ENCODE assay signal across 39 mouse cellular contexts in the genomic region with DNA sequence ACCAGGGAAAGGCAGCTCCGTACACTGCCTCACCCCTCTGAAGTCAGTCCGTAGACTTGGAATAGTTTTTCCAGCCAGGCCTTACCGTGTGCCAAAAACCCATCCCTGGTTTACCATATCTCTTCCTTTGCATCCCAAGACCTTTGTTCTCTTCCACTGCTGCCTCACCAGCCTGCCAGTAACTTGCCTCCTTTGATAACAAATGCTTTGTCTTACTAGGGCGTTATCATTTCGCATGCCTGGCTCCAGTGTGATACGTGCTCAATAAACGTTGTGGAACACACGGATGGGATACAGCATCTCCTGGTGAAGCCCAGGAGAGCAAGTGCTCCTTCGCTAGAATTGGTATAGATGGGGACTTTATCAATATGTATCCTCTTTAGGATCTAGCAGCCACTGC. TPM values are rescaled to one million over a fixed set of nuclear protein-coding genes. Genes with fewer than 3 reads are reported as not detected.
A peak's percentile ranks its signal among the peaks of the same experiment; 100 is the strongest.
DNase-seq lines count a peak whose midpoint lies in the region; ATAC-seq and TF ChIP-seq lines count a peak whose summit lies in the region.
"Had no signal": no experiment of that assay in that cellular context is flagged by ENCODE, and none has a peak within 500 bp of the region (broad histone marks: within the 10 kb centered on the region; RNA-seq: fewer than 3 reads in every experiment).

No protein-coding gene starts in this region.

- DNase-seq in heart, adult 11 months: peak; percentile 88
- no peak for DNase-seq in heart, embryonic 10.5 days (ENCODE audit: low spot score)
- no peak for DNase-seq in limb, embryonic 10.5 days (ENCODE audit: low spot score)
- DNase-seq in MEL (ENCODE audit: low read depth, low spot score): peak; percentile 41
- DNase-seq in midbrain, postnatal 0 days (ENCODE audit: low spot score): no peak
- DNase-seq: adrenal gland, postnatal 10 days; cerebellum, adult 11 months; cerebellum, adult 9-10 months; cerebellum, postnatal 36 days; embryo, embryonic 11 days; heart, postnatal 10 days; kidney, adult 8-10 months; kidney, postnatal 4 days; right cerebral cortex, postnatal 25 days; thymus, adult 2 months; thymus, postnatal 4 days had no signal

- H3K36me3 ChIP-seq in heart, embryonic 10.5 days: no peaks in the 10 kb centered on the region
- H3K36me3 ChIP-seq in limb, embryonic 13.5 days: no peaks in the 10 kb centered on the region
- H3K36me3 ChIP-seq in limb, embryonic 10.5 days: no peaks in the 10 kb centered on the region
- H3K36me3 ChIP-seq in MEL (ENCODE audit: control insufficient read depth in 1 of 2, insufficient read depth in 2 of 2, low read length in 2 of 2): peaks cover 0 to 4% of the 10 kb centered on the region in 2 experiments; a peak in 1 of 4 replicates
- no peaks in the 10 kb centered on the region for H3K36me3 ChIP-seq in liver, embryonic 15.5 days (replicated peaks)
- no peaks in the 10 kb centered on the region for H3K36me3 ChIP-seq in midbrain, postnatal 0 days (ENCODE audit: insufficient read depth, low read length)
- H3K36me3 ChIP-seq: embryonic facial prominence, embryonic 12.5 days; G1E; limb, embryonic 15.5 days; midbrain, embryonic 10.5 days; midbrain, embryonic 15.5 days had no signal

- no peak overlapping the region for H3K4me2 ChIP-seq in limb, embryonic 13.5 days (replicated peaks)
- no peak overlapping the region; the same call in 1 of the 2 replicates for H3K4me2 ChIP-seq in liver, embryonic 15.5 days
- no peak overlapping the region for H3K4me2 ChIP-seq in midbrain, postnatal 0 days (ENCODE audit: low read depth, low read length, poor library complexity, severe bottlenecking)
- H3K4me2 ChIP-seq: embryonic facial prominence, embryonic 12.5 days; heart, embryonic 11.5 days; limb, embryonic 15.5 days; midbrain, embryonic 15.5 days had no signal

- H3K27me3 ChIP-seq in heart, embryonic 10.5 days (ENCODE audit: insufficient read depth, poor library complexity, severe bottlenecking): no peaks in the 10 kb centered on the region
- H3K27me3 ChIP-seq in limb, embryonic 13.5 days: 0 out of 2 replicates have a peak, but pooled peaks cover 12% of the 10 kb centered on the region
- no peaks in the 10 kb centered on the region for H3K27me3 ChIP-seq in limb, embryonic 10.5 days (ENCODE audit: low read depth, poor library complexity, severe bottlenecking)
- no peaks in the 10 kb centered on the region; a peak in 1 of 4 replicates for H3K27me3 ChIP-seq in MEL (ENCODE audit: control insufficient read depth in 1 of 2, insufficient read depth in 2 of 2, low read length in 2 of 2)
- H3K27me3 ChIP-seq in liver, embryonic 15.5 days: no peaks in the 10 kb centered on the region
- no peaks in the 10 kb centered on the region for H3K27me3 ChIP-seq in midbrain, postnatal 0 days (ENCODE audit: insufficient read depth, low read length)
- H3K27me3 ChIP-seq: embryonic facial prominence, embryonic 12.5 days; limb, embryonic 15.5 days; midbrain, embryonic 15.5 days had no signal

- H3K79me2 ChIP-seq in MEL (ENCODE audit: control insufficient read depth, insufficient read depth, low read length, poor library complexity): no peaks in the 10 kb centered on the region

- TF ChIP-seq POLR2A in MEL (IDR thresholded peaks at IDR 0.05; ENCODE audit: control insufficient read depth in 1 of 2, insufficient read depth in 1 of 2, low read depth in 1 of 2, low read length in 2 of 2, poor library complexity in 1 of 2): no peak

- H3K4me3 ChIP-seq in heart, embryonic 10.5 days: no peak overlapping the region
- no peak overlapping the region for H3K4me3 ChIP-seq in limb, embryonic 13.5 days
- no peak overlapping the region for H3K4me3 ChIP-seq in limb, embryonic 10.5 days
- H3K4me3 ChIP-seq in MEL (ENCODE audit: control insufficient read depth in 1 of 2, insufficient read depth in 1 of 2, low read depth in 2 of 2, low read length in 2 of 2): no peak overlapping the region
- no peak overlapping the region for H3K4me3 ChIP-seq in liver, embryonic 15.5 days (replicated peaks)
- no peak overlapping the region for H3K4me3 ChIP-seq in midbrain, postnatal 0 days (ENCODE audit: low read depth, low read length)
- H3K4me3 ChIP-seq: embryonic facial prominence, embryonic 12.5 days; limb, embryonic 15.5 days; midbrain, embryonic 10.5 days; midbrain, embryonic 15.5 days had no signal

- TF ChIP-seq RAD21 in MEL (IDR thresholded peaks at IDR 0.05; ENCODE audit: low read depth, low read length): no peak

- 43% methylated on average over 9 of the region's 9 CpGs for WGBS in heart, embryonic 10.5 days
- WGBS in limb, embryonic 13.5 days: 77% methylated on average over 9 of the region's 9 CpGs
- WGBS in limb, embryonic 10.5 days: 72% methylated on average over 9 of the region's 9 CpGs
- 31% methylated on average over 9 of the region's 9 CpGs for WGBS in liver, embryonic 15.5 days (ENCODE audit: insufficient replicate concordance)
- WGBS in midbrain, postnatal 0 days: 76% methylated on average over 9 of the region's 9 CpGs

- H3K9ac ChIP-seq in limb, embryonic 13.5 days: 0 out of 2 replicates have a peak overlapping the region, but pooled peaks have one; percentile 15
- H3K9ac ChIP-seq in MEL (ENCODE audit: control insufficient read depth, low read depth, low read length, poor library complexity, severe bottlenecking): no peak overlapping the region
- H3K9ac ChIP-seq in liver, embryonic 15.5 days: no peak overlapping the region
- no peak overlapping the region for H3K9ac ChIP-seq in midbrain, postnatal 0 days (replicated peaks; ENCODE audit: low read length, poor library complexity, severe bottlenecking)
- H3K9ac ChIP-seq: embryonic facial prominence, embryonic 12.5 days; limb, embryonic 15.5 days; midbrain, embryonic 15.5 days had no signal

- H3K4me1 ChIP-seq in heart, embryonic 10.5 days: peaks cover 16% of the 10 kb centered on the region
- 0 out of 2 replicates have a peak, but pooled peaks cover 4% of the 10 kb centered on the region for H3K4me1 ChIP-seq in limb, embryonic 13.5 days
- peaks cover 5% of the 10 kb centered on the region; the same call in 1 of the 2 replicates for H3K4me1 ChIP-seq in limb, embryonic 10.5 days
- peaks cover 2 to 17% of the 10 kb centered on the region in 2 experiments for H3K4me1 ChIP-seq in MEL (ENCODE audit: control insufficient read depth in 1 of 2, insufficient read depth in 2 of 2, low read length in 2 of 2)
- H3K4me1 ChIP-seq in liver, embryonic 15.5 days (replicated peaks): peaks cover 68% of the 10 kb centered on the region
- no peaks in the 10 kb centered on the region for H3K4me1 ChIP-seq in midbrain, postnatal 0 days (ENCODE audit: insufficient read depth, low read length)
- H3K4me1 ChIP-seq: embryonic facial prominence, embryonic 12.5 days; midbrain, embryonic 15.5 days had no signal

- no peak for TF ChIP-seq CTCF in MEL (IDR thresholded peaks at IDR 0.05 in 2 of 3, conservative IDR thresholded peaks at IDR 0.05 in 1 of 3; ENCODE audit: control insufficient read depth in 1 of 3, insufficient read depth in 1 of 3, low read depth in 2 of 3, low read length in 3 of 3, poor library complexity in 1 of 3, severe bottlenecking in 1 of 3)
- TF ChIP-seq CTCF in midbrain, postnatal 0 days (IDR thresholded peaks at IDR 0.05): no peak

- no peak overlapping the region for H3K27ac ChIP-seq in heart, embryonic 10.5 days
- H3K27ac ChIP-seq in limb, embryonic 13.5 days: no peak overlapping the region
- H3K27ac ChIP-seq in limb, embryonic 10.5 days: no peak overlapping the region
- H3K27ac ChIP-seq in MEL (ENCODE audit: control insufficient read depth, low read depth, low read length): no peak overlapping the region
- peak overlapping the region; percentile 48 for H3K27ac ChIP-seq in liver, embryonic 15.5 days (replicated peaks)
- H3K27ac ChIP-seq in midbrain, postnatal 0 days (ENCODE audit: low read depth, low read length): no peak overlapping the region
- H3K27ac ChIP-seq: embryonic facial prominence, embryonic 12.5 days; kidney, postnatal 0 days; limb, embryonic 15.5 days; midbrain, embryonic 10.5 days; midbrain, embryonic 15.5 days had no signal

- peak; percentile 59 to 63; a peak in 3 of 4 replicates for TF ChIP-seq EP300 in MEL (IDR thresholded peaks at IDR 0.05; ENCODE audit: low read depth in 1 of 2, low read length in 2 of 2)

- no peaks in the 10 kb centered on the region for H3K9me3 ChIP-seq in heart, embryonic 10.5 days
- no peaks in the 10 kb centered on the region for H3K9me3 ChIP-seq in limb, embryonic 13.5 days
- H3K9me3 ChIP-seq in limb, embryonic 10.5 days (replicated peaks): no peaks in the 10 kb centered on the region
- no peaks in the 10 kb centered on the region for H3K9me3 ChIP-seq in MEL (replicated peaks; ENCODE audit: insufficient read depth, low read length)
- no peaks in the 10 kb centered on the region for H3K9me3 ChIP-seq in liver, embryonic 15.5 days (replicated peaks)
- no peaks in the 10 kb centered on the region for H3K9me3 ChIP-seq in midbrain, postnatal 0 days (ENCODE audit: low read length)
- H3K9me3 ChIP-seq: embryonic facial prominence, embryonic 12.5 days; G1E; limb, embryonic 15.5 days; midbrain, embryonic 10.5 days; midbrain, embryonic 15.5 days had no signal

- no peak for ATAC-seq in limb, embryonic 13.5 days (ENCODE audit: low FRiP score, low read depth)
- peak; percentile 60 for ATAC-seq in liver, embryonic 15.5 days (ENCODE audit: insufficient read depth)
- ATAC-seq in midbrain, postnatal 0 days (ENCODE audit: low FRiP score): no peak
- ATAC-seq: forebrain, embryonic 14.5 days; hindbrain, embryonic 16.5 days; midbrain, embryonic 15.5 days; Patski had no signal

RNA-seq across cellular contexts. Expression of a gene that starts 8.8 kb away (rescaled TPM):
- polyA plus RNA-seq in heart, embryonic 10.5 days (2016; fragmentation: Nextera tagmentation; extraction: Ambion mirVana): 0.28 and 1.2 TPM in 2 replicates
- 1.9 and 2.0 TPM in 2 replicates for polyA plus RNA-seq in limb, embryonic 13.5 days (2015; fragmentation: Nextera tagmentation; extraction: Ambion mirVana)
- 1.1 TPM in 2 replicates for polyA plus RNA-seq in limb, embryonic 10.5 days (2016; fragmentation: Nextera tagmentation; extraction: Ambion mirVana)
- total RNA-seq in MEL (2012; rRNA removed): 0.13 and 0.35 TPM in 2 replicates
- under 1 TPM in 1 of 2 experiments, not detected in 1; 0.25 TPM for polyA plus RNA-seq in MEL (2012; ENCODE audit: insufficient read depth in 1 of 2, insufficient read length in 2 of 2, low read depth in 1 of 2, low replicate concordance in 2 of 2, missing spikeins in 1 of 2)
- polyA plus RNA-seq in liver, embryonic 15.5 days (2015; fragmentation: Nextera tagmentation; extraction: Ambion mirVana): 0.60 and 0.62 TPM in 2 replicates
- not detected in 2 replicates for total RNA-seq in midbrain, postnatal 0 days (2014; rRNA removed)
- polyA plus RNA-seq in midbrain, postnatal 0 days (2015; fragmentation: Nextera tagmentation; extraction: Ambion mirVana): 0.16 TPM in 2 replicates
- total RNA-seq: heart, postnatal 10 days; layer of hippocampus, adult 8-10 months; layer of hippocampus, postnatal 25 days; left cerebral cortex, postnatal 36 days; neutrophil, adult 5-6 weeks had no signal
- polyA plus RNA-seq: Patski had no signal

RNA-seq across cellular contexts. Expression of a gene that starts 10.5 kb away (rescaled TPM):
- not detected in 2 replicates for polyA plus RNA-seq in heart, embryonic 10.5 days (2016; fragmentation: Nextera tagmentation; extraction: Ambion mirVana)
- polyA plus RNA-seq in limb, embryonic 13.5 days (2015; fragmentation: Nextera tagmentation; extraction: Ambion mirVana): 0.51 TPM in 1 of 2 replicates, not detected in the other
- not detected in 2 replicates for polyA plus RNA-seq in limb, embryonic 10.5 days (2016; fragmentation: Nextera tagmentation; extraction: Ambion mirVana)
- not detected in 2 replicates for total RNA-seq in MEL (2012; rRNA removed)
- not detected for polyA plus RNA-seq in MEL (2012; ENCODE audit: insufficient read depth in 1 of 2, insufficient read length in 2 of 2, low read depth in 1 of 2, low replicate concordance in 2 of 2, missing spikeins in 1 of 2)
- polyA plus RNA-seq in liver, embryonic 15.5 days (2015; fragmentation: Nextera tagmentation; extraction: Ambion mirVana): not detected in 2 replicates
- not detected in 2 replicates for total RNA-seq in midbrain, postnatal 0 days (2014; rRNA removed)
- not detected in 2 replicates for polyA plus RNA-seq in midbrain, postnatal 0 days (2015; fragmentation: Nextera tagmentation; extraction: Ambion mirVana)
- total RNA-seq: adrenal gland, postnatal 10 days; G1E; gastrocnemius, adult 18-20 months; gastrocnemius, postnatal 4 days; heart, postnatal 10 days; hematopoietic stem cell, adult 5-6 weeks; layer of hippocampus, adult 8-10 months; layer of hippocampus, postnatal 25 days; left cerebral cortex, adult 8-10 months; left cerebral cortex, postnatal 36 days; neutrophil, adult 5-6 weeks had no signal
- polyA plus RNA-seq: embryonic facial prominence, embryonic 12.5 days; forebrain, embryonic 14.5 days; frontal cortex, adult 2 months; G1E; heart, embryonic 11.5 days; hindbrain, embryonic 16.5 days; kidney, postnatal 0 days; lung, embryonic 16.5 days; midbrain, embryonic 10.5 days; midbrain, embryonic 15.5 days; neural tube, embryonic 11.5 days; thymus, adult 2 months had no signal

RNA-seq across cellular contexts. Expression of a gene that starts 13.9 kb away (rescaled TPM):
- polyA plus RNA-seq in heart, embryonic 10.5 days (2016; fragmentation: Nextera tagmentation; extraction: Ambion mirVana): 5.0 and 6.2 TPM in 2 replicates
- 4.3 and 4.4 TPM in 2 replicates for polyA plus RNA-seq in limb, embryonic 13.5 days (2015; fragmentation: Nextera tagmentation; extraction: Ambion mirVana)
- 6.1 and 6.4 TPM in 2 replicates for polyA plus RNA-seq in limb, embryonic 10.5 days (2016; fragmentation: Nextera tagmentation; extraction: Ambion mirVana)
- total RNA-seq in MEL (2012; rRNA removed): 0.19 and 0.26 TPM in 2 replicates
- polyA plus RNA-seq in MEL (2012; ENCODE audit: insufficient read depth in 1 of 2, insufficient read length in 2 of 2, low read depth in 1 of 2, low replicate concordance in 2 of 2, missing spikeins in 1 of 2): under 1 TPM in 1 of 2 experiments, not detected in 1; 0.49 TPM
- polyA plus RNA-seq in liver, embryonic 15.5 days (2015; fragmentation: Nextera tagmentation; extraction: Ambion mirVana): 1.2 and 1.4 TPM in 2 replicates
- 0.93 and 1.6 TPM in 2 replicates for total RNA-seq in midbrain, postnatal 0 days (2014; rRNA removed)
- 0.57 and 0.92 TPM in 2 replicates for polyA plus RNA-seq in midbrain, postnatal 0 days (2015; fragmentation: Nextera tagmentation; extraction: Ambion mirVana)

RNA-seq across cellular contexts. Expression of a gene that starts 21.2 kb away (rescaled TPM):
- 72.7 and 74.5 TPM in 2 replicates for polyA plus RNA-seq in heart, embryonic 10.5 days (2016; fragmentation: Nextera tagmentation; extraction: Ambion mirVana)
- 135 and 140 TPM in 2 replicates for polyA plus RNA-seq in limb, embryonic 13.5 days (2015; fragmentation: Nextera tagmentation; extraction: Ambion mirVana)
- 96.7 and 117 TPM in 2 replicates for polyA plus RNA-seq in limb, embryonic 10.5 days (2016; fragmentation: Nextera tagmentation; extraction: Ambion mirVana)
- total RNA-seq in MEL (2012; rRNA removed): 3.8 and 4.6 TPM in 2 replicates
- 10 to 100 TPM in 1 of 2 experiments, not detected in 1; 26.0 TPM for polyA plus RNA-seq in MEL (2012; ENCODE audit: insufficient read depth in 1 of 2, insufficient read length in 2 of 2, low read depth in 1 of 2, low replicate concordance in 2 of 2, missing spikeins in 1 of 2)
- polyA plus RNA-seq in liver, embryonic 15.5 days (2015; fragmentation: Nextera tagmentation; extraction: Ambion mirVana): 26.1 and 28.0 TPM in 2 replicates
- total RNA-seq in midbrain, postnatal 0 days (2014; rRNA removed): 24.1 and 26.6 TPM in 2 replicates
- 33.5 and 35.0 TPM in 2 replicates for polyA plus RNA-seq in midbrain, postnatal 0 days (2015; fragmentation: Nextera tagmentation; extraction: Ambion mirVana)

RNA-seq across cellular contexts. Expression of a gene that starts 28.0 kb away (rescaled TPM):
- polyA plus RNA-seq in heart, embryonic 10.5 days (2016; fragmentation: Nextera tagmentation; extraction: Ambion mirVana): 10.6 and 16.2 TPM in 2 replicates
- polyA plus RNA-seq in limb, embryonic 13.5 days (2015; fragmentation: Nextera tagmentation; extraction: Ambion mirVana): 1.1 and 1.5 TPM in 2 replicates
- 0.93 and 1.7 TPM in 2 replicates for polyA plus RNA-seq in limb, embryonic 10.5 days (2016; fragmentation: Nextera tagmentation; extraction: Ambion mirVana)
- total RNA-seq in MEL (2012; rRNA removed): 20.7 and 33.4 TPM in 2 replicates
- 10 to 100 TPM in 1 of 2 experiments, not detected in 1; 42.2 TPM for polyA plus RNA-seq in MEL (2012; ENCODE audit: insufficient read depth in 1 of 2, insufficient read length in 2 of 2, low read depth in 1 of 2, low replicate concordance in 2 of 2, missing spikeins in 1 of 2)
- 5.9 and 7.2 TPM in 2 replicates for polyA plus RNA-seq in liver, embryonic 15.5 days (2015; fragmentation: Nextera tagmentation; extraction: Ambion mirVana)
- 0.66 TPM in 1 of 2 replicates, not detected in the other for total RNA-seq in midbrain, postnatal 0 days (2014; rRNA removed)
- polyA plus RNA-seq in midbrain, postnatal 0 days (2015; fragmentation: Nextera tagmentation; extraction: Ambion mirVana): 0.14 TPM in 1 of 2 replicates, not detected in the other
- total RNA-seq: left cerebral cortex, adult 8-10 months had no signal

Comparison
In these comparisons a context has a peak if more than half of its experiments do, and no peak if none do; other contexts are left out.
1. DNase-seq: peak in heart, adult 11 months (single experiment) and MEL (single experiment); none in heart, embryonic 10.5 days (single experiment), limb, embryonic 10.5 days (single experiment) and midbrain, postnatal 0 days (single experiment).